Mouse (Mus musculus): Measurements from ENCODE around the gene 2310011J03Rik. TPM values are rescaled to one million over a fixed set of nuclear protein-coding genes. Genes with fewer than 3 reads are reported as not detected.

2310011J03Rik gene
- total RNA-seq, 2 experiments from 2014 or later = 16.4 to 45.0 TPM

- ATAC-seq (replicated peaks; ENCODE audit: poor library complexity, severe bottlenecking) = no peak
These were observed 49.6 kb downstream of the 2310011J03Rik start for GRCm38 (mm10) chr10:80270734-80271181.

- ATAC-seq (replicated peaks; ENCODE audit: poor library complexity, severe bottlenecking) = no peak
These were observed 50.2 kb downstream of the 2310011J03Rik start for GRCm38 (mm10) chr10:80270099-80270498.

Other genes starting within 250 kb of the 2310011J03Rik start
- 42.4 and 43.6 TPM in 2 replicates for gene Sbno2, start 215.0 kb downstream of the 2310011J03Rik start, total RNA-seq (2014; fragmentation: Nextera tagmentation)
- gene Sbno2, start 215.0 kb downstream of the 2310011J03Rik start, total RNA-seq (2017) = 18.0 and 24.5 TPM in 2 replicates
- 94.5 and 150 TPM in 2 replicates for gene Stk11, start 204.7 kb downstream of the 2310011J03Rik start, total RNA-seq (2014; fragmentation: Nextera tagmentation)
- 121 and 132 TPM in 2 replicates for gene Stk11, start 204.7 kb downstream of the 2310011J03Rik start, total RNA-seq (2017)
- 193 and 253 TPM in 2 replicates for gene Atp5d, start 181.9 kb downstream of the 2310011J03Rik start, total RNA-seq (2014; fragmentation: Nextera tagmentation)
- gene Atp5d, start 181.9 kb downstream of the 2310011J03Rik start, total RNA-seq (2017) = 47.4 and 49.6 TPM in 2 replicates
- gene Cbarp, start 179.7 kb downstream of the 2310011J03Rik start, total RNA-seq (2014; fragmentation: Nextera tagmentation) = 0.73 and 5.3 TPM in 2 replicates
- gene Cbarp, start 179.7 kb downstream of the 2310011J03Rik start, total RNA-seq (2017) = 0.36 TPM in 1 of 2 replicates, not detected in the other
- 26.7 and 36.8 TPM in 2 replicates for gene Midn, start 172.3 kb downstream of the 2310011J03Rik start, total RNA-seq (2014; fragmentation: Nextera tagmentation)
- 10.0 and 17.4 TPM in 2 replicates for gene Midn, start 172.3 kb downstream of the 2310011J03Rik start, total RNA-seq (2017)
- gene Cirbp, start 154.6 kb downstream of the 2310011J03Rik start, total RNA-seq (2014; fragmentation: Nextera tagmentation) = 25.3 and 70.7 TPM in 2 replicates
- 36.8 and 40.7 TPM in 2 replicates for gene Cirbp, start 154.6 kb downstream of the 2310011J03Rik start, total RNA-seq (2017)
- gene 1600002K03Rik, start 147.6 kb downstream of the 2310011J03Rik start, total RNA-seq (2014; fragmentation: Nextera tagmentation) = 17.2 and 43.4 TPM in 2 replicates
- 11.2 and 11.5 TPM in 2 replicates for gene 1600002K03Rik, start 147.6 kb downstream of the 2310011J03Rik start, total RNA-seq (2017)
- not detected in 2 replicates for gene Efna2, start 141.1 kb downstream of the 2310011J03Rik start, total RNA-seq (2014; fragmentation: Nextera tagmentation)
- 0.05 TPM in 1 of 2 replicates, not detected in the other for gene Efna2, start 141.1 kb downstream of the 2310011J03Rik start, total RNA-seq (2017)
- gene Mum1, start 94.1 kb downstream of the 2310011J03Rik start, total RNA-seq (2014; fragmentation: Nextera tagmentation) = 52.6 and 53.1 TPM in 2 replicates
- gene Mum1, start 94.1 kb downstream of the 2310011J03Rik start, total RNA-seq (2017) = 30.6 and 31.0 TPM in 2 replicates
- 109 and 191 TPM in 2 replicates for gene Ndufs7, start 71.4 kb downstream of the 2310011J03Rik start, total RNA-seq (2014; fragmentation: Nextera tagmentation)
- gene Ndufs7, start 71.4 kb downstream of the 2310011J03Rik start, total RNA-seq (2017) = 97.9 and 124 TPM in 2 replicates
- 4.8 and 6.9 TPM in 2 replicates for gene Gamt, start 59.5 kb downstream of the 2310011J03Rik start, total RNA-seq (2014; fragmentation: Nextera tagmentation)
- 3.1 and 5.7 TPM in 2 replicates for gene Gamt, start 59.5 kb downstream of the 2310011J03Rik start, total RNA-seq (2017)
- 128 and 145 TPM in 2 replicates for gene Dazap1, start 59.1 kb downstream of the 2310011J03Rik start, total RNA-seq (2014; fragmentation: Nextera tagmentation)
- 154 and 157 TPM in 2 replicates for gene Dazap1, start 59.1 kb downstream of the 2310011J03Rik start, total RNA-seq (2017)
- 3,725 and 3,829 TPM in 2 replicates for gene Rps15, start 28.1 kb downstream of the 2310011J03Rik start, total RNA-seq (2014; fragmentation: Nextera tagmentation)
- 2,646 and 2,810 TPM in 2 replicates for gene Rps15, start 28.1 kb downstream of the 2310011J03Rik start, total RNA-seq (2017)
- gene Apc2, start 24.6 kb downstream of the 2310011J03Rik start, total RNA-seq (2014; fragmentation: Nextera tagmentation) = not detected in 2 replicates
- not detected in 2 replicates for gene Apc2, start 24.6 kb downstream of the 2310011J03Rik start, total RNA-seq (2017)
- gene Pcsk4, start 9.0 kb upstream of the 2310011J03Rik start, total RNA-seq (2014; fragmentation: Nextera tagmentation) = 6.7 and 7.2 TPM in 2 replicates
- 0.98 and 1.6 TPM in 2 replicates for gene Pcsk4, start 9.0 kb upstream of the 2310011J03Rik start, total RNA-seq (2017)
- 0.11 and 0.60 TPM in 2 replicates for gene Reep6, start 9.4 kb upstream of the 2310011J03Rik start, total RNA-seq (2014; fragmentation: Nextera tagmentation)
- gene Reep6, start 9.4 kb upstream of the 2310011J03Rik start, total RNA-seq (2017) = 0.22 and 2.7 TPM in 2 replicates
- not detected in 2 replicates for gene Adamtsl5, start 27.9 kb upstream of the 2310011J03Rik start, total RNA-seq (2014; fragmentation: Nextera tagmentation)
- not detected in 2 replicates for gene Adamtsl5, start 27.9 kb upstream of the 2310011J03Rik start, total RNA-seq (2017)
- not detected in 2 replicates for gene Plk5, start 35.9 kb upstream of the 2310011J03Rik start, total RNA-seq (2014; fragmentation: Nextera tagmentation)
- gene Plk5, start 35.9 kb upstream of the 2310011J03Rik start, total RNA-seq (2017) = not detected in 2 replicates
- 0.67 and 3.6 TPM in 2 replicates for gene Mex3d, start 67.1 kb upstream of the 2310011J03Rik start, total RNA-seq (2014; fragmentation: Nextera tagmentation)
- 2.1 and 2.2 TPM in 2 replicates for gene Mex3d, start 67.1 kb upstream of the 2310011J03Rik start, total RNA-seq (2017)
- gene Mbd3, start 79.0 kb upstream of the 2310011J03Rik start, total RNA-seq (2014; fragmentation: Nextera tagmentation) = 85.0 and 105 TPM in 2 replicates
- 94.1 and 106 TPM in 2 replicates for gene Mbd3, start 79.0 kb upstream of the 2310011J03Rik start, total RNA-seq (2017)
- 382 and 438 TPM in 2 replicates for gene Uqcr11, start 86.3 kb upstream of the 2310011J03Rik start, total RNA-seq (2014; fragmentation: Nextera tagmentation)
- 172 and 277 TPM in 2 replicates for gene Uqcr11, start 86.3 kb upstream of the 2310011J03Rik start, total RNA-seq (2017)
- 33.8 and 55.2 TPM in 2 replicates for gene Tcf3, start 113.1 kb upstream of the 2310011J03Rik start, total RNA-seq (2014; fragmentation: Nextera tagmentation)
- 30.7 and 48.4 TPM in 2 replicates for gene Tcf3, start 113.1 kb upstream of the 2310011J03Rik start, total RNA-seq (2017)
- gene Onecut3, start 174.3 kb upstream of the 2310011J03Rik start, total RNA-seq (2014; fragmentation: Nextera tagmentation) = not detected in 2 replicates
- gene Onecut3, start 174.3 kb upstream of the 2310011J03Rik start, total RNA-seq (2017) = not detected in 2 replicates
- 0.64 TPM in 1 of 2 replicates, not detected in the other for gene Atp8b3, start 218.6 kb upstream of the 2310011J03Rik start, total RNA-seq (2014; fragmentation: Nextera tagmentation)
- gene Atp8b3, start 218.6 kb upstream of the 2310011J03Rik start, total RNA-seq (2017) = not detected in 2 replicates
- gene Rexo1, start 241.0 kb upstream of the 2310011J03Rik start, total RNA-seq (2014; fragmentation: Nextera tagmentation) = 43.7 and 48.2 TPM in 2 replicates
- 17.5 and 28.8 TPM in 2 replicates for gene Rexo1, start 241.0 kb upstream of the 2310011J03Rik start, total RNA-seq (2017)

Measured in granulocyte monocyte progenitor cell, adult 5-6 weeks (primary cell).